Mouse (Mus musculus) limb, embryonic 13.5 days (tissue): ENCODE measurements at regions not wholly inside any gene's neighbourhood (a gene's known extent, or its start where the extent isn't known, plus 50 kb on each side); places are given as distances from the start of the nearest gene placed in this dataset.

Experiments
- ATAC-seq: fragments of 200-750 bp; cut with Nextera tagmentation; 2 replicates; pipeline ENCODE4 v1.8.0; 2017; ENCODE audit warnings: low read depth, moderate number of reproducible peaks, moderate TSS enrichment; ENCODE audit not compliant: low FRiP score
- H3K27ac ChIP-seq: fragments of 300-500 bp; sonication (generic); 2 replicates; pipeline ENCODE4 v1.5.1; 2015; ENCODE audit warnings: inconsistent platforms, mild to moderate bottlenecking, moderate library complexity
- H3K27me3 ChIP-seq: fragments of 300-500 bp; sonication (generic); 2 replicates; pipeline ENCODE4 v1.6.1; 2015; ENCODE audit warnings: mild to moderate bottlenecking, inconsistent platforms
- H3K36me3 ChIP-seq: fragments of 300-500 bp; sonication (generic); 2 replicates; pipeline ENCODE4 v1.6.1; 2015; ENCODE audit warnings: inconsistent platforms, mild to moderate bottlenecking, moderate library complexity
- H3K4me1 ChIP-seq: fragments of 300-500 bp; sonication (generic); 2 replicates; pipeline ENCODE4 v1.6.1; 2015; ENCODE audit warnings: inconsistent platforms
- H3K4me2 ChIP-seq: fragments of 300-500 bp; sonication (generic); replicated peaks from 2 replicates; pipeline ENCODE4 v1.6.1; 2015; ENCODE audit warnings: inconsistent platforms, mild to moderate bottlenecking, moderate library complexity
- H3K4me3 ChIP-seq: fragments of 300-500 bp; sonication (generic); 2 replicates; pipeline ENCODE4 v1.5.1; 2015; ENCODE audit warnings: moderate library complexity, mild to moderate bottlenecking, inconsistent platforms
- H3K9ac ChIP-seq: fragments of 300-500 bp; sonication (generic); 2 replicates; pipeline ENCODE4 v1.6.1; 2015; ENCODE audit warnings: mild to moderate bottlenecking, inconsistent platforms
- H3K9me3 ChIP-seq: fragments of 300-500 bp; sonication (generic); 2 replicates; pipeline ENCODE4 v1.6.1; 2016; ENCODE audit warnings: inconsistent platforms
- WGBS: fragments of 180-500 bp; shearing (Covaris S2); methylation state at CpG from one replicate; pipeline ENCODE4 v1.1.7; 2015; 5-methylcytosine and 5-hydroxymethylcytosine counted together

DNA sequence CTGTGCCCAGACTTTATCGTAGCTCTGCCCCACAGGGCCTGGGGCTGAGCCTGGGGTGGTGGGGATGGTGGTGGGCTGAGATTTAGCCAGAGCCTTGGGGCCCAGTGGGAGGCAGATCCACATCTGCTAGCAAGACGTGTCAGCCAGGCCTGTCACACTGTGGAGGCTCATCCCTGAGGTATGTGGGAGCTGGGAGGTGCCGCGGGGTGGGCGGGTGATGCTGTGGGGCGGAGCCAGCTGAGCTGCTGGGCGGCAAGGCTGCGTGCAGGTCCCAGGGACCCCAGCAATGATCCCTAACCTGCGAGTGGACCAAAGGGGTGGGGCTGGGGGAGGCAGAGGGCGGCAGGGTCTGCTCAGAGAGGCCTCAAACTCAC lies 85.2 kb upstream of the Tmem189 start:
- Histone ChIP-seq H3K27ac (no peak overlapping the region), H3K36me3 (no peaks in the 10 kb centered on the region), H3K4me3 (no peak overlapping the region), H3K9me3 (no peaks in the 10 kb centered on the region), H3K4me2 (no peak overlapping the region), H3K27me3 (no peaks in the 10 kb centered on the region), H3K4me1 (peaks cover 46% of the 10 kb centered on the region), H3K9ac (no peak overlapping the region)
- ATAC-seq, result peak; percentile 34; the same call in 1 of the 2 replicates
- WGBS, result 25% methylated on average over 10 of the region's 10 CpGs

- Histone ChIP-seq H3K27ac (no peak overlapping the region; the same call in 1 of the 2 replicates), H3K4me1 (peaks cover 46% of the 10 kb centered on the region), H3K9ac (no peak overlapping the region), H3K9me3 (no peaks in the 10 kb centered on the region), H3K4me3 (no peak overlapping the region), H3K4me2 (no peak overlapping the region), H3K36me3 (no peaks in the 10 kb centered on the region), H3K27me3 (no peaks in the 10 kb centered on the region)
- 75% methylated on average over 2 of the region's 2 CpGs for WGBS
- ATAC-seq, result no peak
These were observed 84.7 kb upstream of the Tmem189 start for GRCm38 (mm10) chr2:167774166-167774805.

- H3K36me3 ChIP-seq, result no peaks in the 10 kb centered on the region
- no peak for ATAC-seq
- no peak overlapping the region for H3K27ac ChIP-seq
- no peak overlapping the region for H3K9ac ChIP-seq
- peaks cover 37% of the 10 kb centered on the region for H3K4me1 ChIP-seq
- no peaks in the 10 kb centered on the region for H3K27me3 ChIP-seq
- no peak overlapping the region for H3K4me3 ChIP-seq
- H3K9me3 ChIP-seq, result no peaks in the 10 kb centered on the region
- 92% methylated on average over 5 of the region's 5 CpGs for WGBS
- no peak overlapping the region for H3K4me2 ChIP-seq
These were observed 83.2 kb upstream of the Tmem189 start for GRCm38 (mm10) chr2:167772834-167773233.

- Histone ChIP-seq H3K27me3 (no peaks in the 10 kb centered on the region), H3K9ac (no peak overlapping the region), H3K4me2 (no peak overlapping the region), H3K36me3 (no peaks in the 10 kb centered on the region), H3K4me3 (no peak overlapping the region), H3K27ac (no peak overlapping the region), H3K4me1 (peaks cover 16% of the 10 kb centered on the region), H3K9me3 (no peaks in the 10 kb centered on the region)
- 58% methylated on average over 13 of the region's 13 CpGs for WGBS
- 0 out of 2 replicates have a peak, but pooled peaks have one; percentile 33 for ATAC-seq
These were observed 78.3 kb upstream of the Tmem189 start for GRCm38 (mm10) chr2:167767962-167768361.

DNA sequence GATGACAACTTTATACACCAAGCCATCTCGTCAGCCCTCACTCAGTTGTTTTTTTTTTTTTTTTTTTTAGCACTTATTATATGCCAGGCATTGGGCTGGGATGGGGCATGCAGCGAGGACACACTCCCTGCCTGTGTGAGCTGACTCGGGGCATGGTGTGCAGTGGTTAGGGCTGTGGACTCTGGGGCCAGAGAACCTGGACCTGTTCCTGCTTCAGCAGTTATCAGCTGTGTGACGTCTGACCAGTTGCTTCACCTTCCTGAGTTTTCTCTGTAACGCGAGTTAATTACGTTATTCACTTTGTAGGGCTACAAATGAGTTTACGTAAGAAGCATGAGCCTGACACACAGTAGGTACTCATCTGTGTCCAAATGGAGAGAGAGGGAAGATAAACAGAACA lies 77.7 kb upstream of the Tmem189 start:
- 78% methylated on average over 8 of the region's 8 CpGs for WGBS
- H3K9ac ChIP-seq, result no peak overlapping the region
- H3K9me3 ChIP-seq, result no peaks in the 10 kb centered on the region
- H3K4me3 ChIP-seq, result no peak overlapping the region
- ATAC-seq, result no peak
- peaks cover 16% of the 10 kb centered on the region for H3K4me1 ChIP-seq
- H3K4me2 ChIP-seq, result no peak overlapping the region
- H3K27me3 ChIP-seq, result no peaks in the 10 kb centered on the region
- H3K36me3 ChIP-seq, result no peaks in the 10 kb centered on the region
- H3K27ac ChIP-seq, result no peak overlapping the region

DNA sequence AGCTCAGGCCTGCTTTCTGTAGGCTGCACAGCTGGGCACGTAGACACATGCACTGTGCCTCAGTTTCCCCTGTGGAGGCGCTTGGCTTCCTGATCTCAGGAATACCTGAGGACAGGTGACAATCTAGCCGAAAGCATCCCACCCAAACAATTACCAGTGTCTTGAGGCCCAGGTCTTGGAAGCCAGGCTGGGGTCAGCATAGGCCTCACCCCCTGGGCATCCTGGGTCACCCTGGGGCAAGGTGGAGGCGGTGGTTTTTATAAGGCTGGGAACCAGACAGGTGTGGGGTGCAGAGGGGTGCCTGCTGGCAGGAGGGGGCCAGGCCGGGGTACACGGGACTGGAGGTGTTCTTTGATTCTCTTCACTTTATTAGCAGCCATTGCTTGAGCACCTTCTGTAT lies 76.2 kb upstream of the Tmem189 start:
- Histone ChIP-seq H3K4me2 (no peak overlapping the region), H3K36me3 (no peaks in the 10 kb centered on the region), H3K4me3 (no peak overlapping the region), H3K9me3 (no peaks in the 10 kb centered on the region), H3K27ac (no peak overlapping the region), H3K27me3 (no peaks in the 10 kb centered on the region), H3K4me1 (peaks cover 16% of the 10 kb centered on the region), H3K9ac (no peak overlapping the region)
- ATAC-seq, result no peak
- 79% methylated on average over 6 of the region's 6 CpGs for WGBS

DNA sequence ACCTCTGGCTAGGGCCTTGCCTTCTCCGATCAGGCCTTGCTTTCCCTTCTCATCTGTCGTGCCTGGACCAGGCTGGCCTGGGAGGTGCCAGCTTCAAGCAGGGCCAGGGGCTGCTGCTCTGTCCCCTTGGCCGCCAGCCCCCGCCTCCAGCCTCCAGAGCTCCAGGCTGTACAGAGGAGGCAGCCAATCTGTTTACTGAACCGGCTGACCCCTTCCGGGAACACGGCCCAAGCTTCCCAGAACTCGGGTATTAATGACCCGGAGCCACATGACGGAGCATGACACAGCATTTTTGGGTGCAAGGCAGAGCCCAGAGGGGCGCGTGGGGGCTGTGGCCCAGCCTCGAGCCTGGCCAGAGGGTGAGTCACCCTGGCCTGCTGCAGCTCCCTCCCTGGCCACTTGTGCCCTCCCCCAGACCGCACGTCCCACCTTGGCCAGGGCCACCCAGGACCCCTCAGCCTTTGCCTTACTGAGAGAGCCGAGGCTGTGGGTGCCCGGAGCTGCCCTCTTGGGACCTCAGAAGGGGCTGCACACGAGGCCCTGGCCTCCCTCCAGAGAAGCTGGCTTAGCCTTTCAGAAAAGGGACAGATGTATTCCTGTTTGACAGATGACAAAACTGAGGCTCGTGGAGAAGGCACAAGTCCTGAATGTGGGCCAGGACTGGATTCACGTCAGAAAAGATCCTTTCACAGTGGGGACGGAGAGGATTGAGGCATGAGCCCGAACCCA lies 75.6 kb upstream of the Tmem189 start:
- no peak overlapping the region; the same call in 1 of the 2 replicates for H3K27ac ChIP-seq
- H3K9me3 ChIP-seq, result no peaks in the 10 kb centered on the region
- no peaks in the 10 kb centered on the region for H3K36me3 ChIP-seq
- no peak overlapping the region for H3K4me3 ChIP-seq
- ATAC-seq, result 0 out of 2 replicates have a peak, but pooled peaks have one; percentile 30
- H3K4me1 ChIP-seq, result peaks cover 16% of the 10 kb centered on the region
- H3K9ac ChIP-seq, result peak overlapping the region; percentile 50; the same call in 1 of the 2 replicates
- H3K27me3 ChIP-seq, result no peaks in the 10 kb centered on the region
- H3K4me2 ChIP-seq, result no peak overlapping the region
- WGBS, result 44% methylated on average over 22 of the region's 22 CpGs

DNA sequence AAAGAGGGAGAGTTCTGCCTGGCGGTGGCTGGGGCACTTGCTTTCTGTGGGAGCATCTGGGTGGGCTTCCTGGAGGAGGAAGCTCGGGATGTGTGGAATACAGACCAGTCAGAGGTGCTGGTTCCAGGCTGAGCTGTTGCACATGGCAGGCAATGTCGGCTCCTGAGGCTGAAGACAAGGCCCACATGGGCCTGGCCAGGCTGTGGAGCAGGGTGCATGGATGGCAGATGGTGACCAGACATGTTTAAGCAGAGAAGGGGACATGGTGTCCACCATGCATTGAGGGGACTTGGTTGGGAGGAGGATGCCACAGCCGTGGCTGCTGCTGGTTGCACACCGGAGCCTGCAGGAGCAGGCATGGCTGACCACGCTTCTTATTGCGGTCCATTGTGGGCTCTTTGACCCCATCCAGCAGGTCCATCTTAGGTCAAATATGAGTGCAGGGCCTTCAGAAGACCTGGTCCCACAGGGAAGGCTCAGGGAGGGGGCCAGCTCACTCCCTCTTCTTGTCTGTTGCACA lies 74.3 kb upstream of the Tmem189 start:
- no peaks in the 10 kb centered on the region for H3K9me3 ChIP-seq
- ATAC-seq, result no peak
- H3K9ac ChIP-seq, result no peak overlapping the region
- no peak overlapping the region for H3K4me2 ChIP-seq
- peaks cover 16% of the 10 kb centered on the region for H3K4me1 ChIP-seq
- H3K36me3 ChIP-seq, result no peaks in the 10 kb centered on the region
- 88% methylated on average over 7 of the region's 7 CpGs for WGBS
- H3K4me3 ChIP-seq, result no peak overlapping the region
- H3K27me3 ChIP-seq, result no peaks in the 10 kb centered on the region
- no peak overlapping the region for H3K27ac ChIP-seq

GRCm38 (mm10) chr2:167761404-167761936 lies 71.8 kb upstream of the Tmem189 start:
- Histone ChIP-seq H3K9me3 (no peaks in the 10 kb centered on the region), H3K4me2 (no peak overlapping the region), H3K4me1 (peaks cover 8% of the 10 kb centered on the region), H3K9ac (no peak overlapping the region), H3K27me3 (no peaks in the 10 kb centered on the region), H3K4me3 (no peak overlapping the region), H3K36me3 (no peaks in the 10 kb centered on the region), H3K27ac (no peak overlapping the region)
- ATAC-seq, result no peak
- WGBS, result 70% methylated on average over 17 of the region's 17 CpGs

DNA sequence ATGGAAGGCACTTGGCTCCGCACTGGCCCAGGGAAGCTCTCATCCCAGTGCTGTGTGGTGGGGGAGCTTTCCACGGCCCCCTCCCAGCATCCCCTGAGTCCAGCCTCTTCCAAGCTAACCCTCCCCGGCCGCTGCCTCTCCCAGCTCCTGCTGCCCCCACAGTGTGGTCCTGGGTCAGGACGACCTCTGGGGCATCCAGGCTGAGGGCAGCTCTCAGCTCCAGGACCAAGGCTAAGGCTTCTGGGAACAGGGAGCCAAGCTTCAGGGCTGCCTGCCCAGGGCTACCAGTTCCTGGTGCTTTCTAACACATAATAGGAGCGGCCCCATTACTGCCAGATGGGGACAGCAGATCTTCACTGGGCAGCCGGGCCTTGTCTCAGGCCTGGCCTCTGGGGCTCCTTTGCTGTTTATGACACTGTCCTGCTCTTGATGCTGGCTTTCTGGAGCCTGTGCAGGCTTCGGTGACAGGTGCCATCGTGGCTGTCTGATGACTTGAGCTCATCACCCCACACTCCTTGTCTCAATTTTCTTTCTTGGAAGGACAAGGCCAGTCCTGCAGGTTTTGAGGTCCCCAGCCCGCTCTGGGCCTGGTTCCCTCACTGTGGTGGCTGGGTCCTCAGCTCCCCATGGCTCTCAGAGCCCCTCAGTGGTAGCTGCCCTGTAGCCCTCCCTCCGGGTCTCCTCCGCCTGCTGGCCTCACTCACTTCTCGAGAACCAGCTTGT lies 71.2 kb upstream of the Tmem189 start:
- no peaks in the 10 kb centered on the region for H3K9me3 ChIP-seq
- no peak overlapping the region for H3K9ac ChIP-seq
- peaks cover 8% of the 10 kb centered on the region for H3K4me1 ChIP-seq
- WGBS, result 66% methylated on average over 13 of the region's 13 CpGs
- no peaks in the 10 kb centered on the region for H3K27me3 ChIP-seq
- no peak overlapping the region for H3K27ac ChIP-seq
- H3K4me2 ChIP-seq, result no peak overlapping the region
- ATAC-seq, result no peak
- H3K4me3 ChIP-seq, result no peak overlapping the region
- H3K36me3 ChIP-seq, result no peaks in the 10 kb centered on the region

GRCm38 (mm10) chr2:167759603-167760390 lies 70.2 kb upstream of the Tmem189 start:
- 89% methylated on average over 9 of the region's 9 CpGs for WGBS
- ATAC-seq, result no peak
- H3K27ac ChIP-seq, result no peak overlapping the region
- H3K4me1 ChIP-seq, result peaks cover under 1% of the 10 kb centered on the region
- no peaks in the 10 kb centered on the region for H3K9me3 ChIP-seq
- H3K27me3 ChIP-seq, result no peaks in the 10 kb centered on the region
- no peak overlapping the region for H3K9ac ChIP-seq
- H3K36me3 ChIP-seq, result no peaks in the 10 kb centered on the region
- H3K4me2 ChIP-seq, result no peak overlapping the region
- no peak overlapping the region for H3K4me3 ChIP-seq
